Mouse (Mus musculus): ENCODE data around the gene Gtf3c1. TPM values are rescaled to one million over a fixed set of nuclear protein-coding genes. Genes with fewer than 3 reads are reported as not detected.

Gtf3c1 gene
- polyA plus RNA-seq (2012; rRNA removed): 17.5 and 40.9 TPM in 2 replicates

DNA sequence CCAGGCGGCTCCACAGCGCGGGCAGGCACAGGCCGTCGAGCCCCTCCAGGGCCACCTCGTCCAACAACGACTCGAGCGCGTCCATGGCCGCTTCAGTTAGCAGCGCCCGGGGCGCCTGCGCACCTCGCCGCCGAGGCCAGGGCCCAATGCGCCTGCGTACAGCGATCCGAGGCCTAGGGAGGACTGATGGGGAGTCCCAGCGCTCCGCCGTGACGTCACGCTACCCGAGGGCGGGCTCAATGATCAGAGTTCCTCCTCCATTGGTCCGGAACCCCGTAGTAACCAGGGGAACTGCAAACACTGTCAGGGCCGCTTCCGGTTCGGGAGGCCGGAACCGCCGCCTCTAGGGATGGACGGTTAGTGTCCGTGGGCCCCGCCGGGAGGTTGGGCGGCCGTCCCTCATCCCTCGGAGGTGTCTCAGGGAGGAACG is at the start of gene Gtf3c1, which contains the start of gene D430042O09Rik:
Gtf3c1 (minus strand) TSS at position 188 of the 430 bp plus-strand sequence.
D430042O09Rik (plus strand) TSS at position 296 of the 430 bp plus-strand sequence.
- TF ChIP-seq CTCF (IDR thresholded peaks at IDR 0.05; ENCODE audit: extremely low read depth, insufficient read length, insufficient replicate concordance, low read depth, low read length): no peak
- peak; percentile 65 for TF ChIP-seq POLR2A (IDR thresholded peaks at IDR 0.05; ENCODE audit: low read depth, low read length)
- Histone ChIP-seq H3K27me3 (ENCODE audit: control insufficient read depth, insufficient read depth, low read length) (no peaks in the 10 kb centered on the region), H3K27ac (ENCODE audit: insufficient read depth, low read depth, low read length) (peak within 1 kb of the TSS; percentile 36), H3K4me3 (ENCODE audit: low read depth, low read length) (peak within 1 kb of the TSS; percentile 90), H3K36me3 (ENCODE audit: control insufficient read depth, insufficient read depth, low read length) (peaks cover 16% of the 10 kb centered on the region), H3K4me1 (ENCODE audit: control insufficient read depth, insufficient read depth, insufficient read length, low read length) (peaks cover 15% of the 10 kb centered on the region; the same call in 1 of the 2 replicates)
- under 1% methylated on average over 45 of the region's 45 CpGs for WGBS

DNA sequence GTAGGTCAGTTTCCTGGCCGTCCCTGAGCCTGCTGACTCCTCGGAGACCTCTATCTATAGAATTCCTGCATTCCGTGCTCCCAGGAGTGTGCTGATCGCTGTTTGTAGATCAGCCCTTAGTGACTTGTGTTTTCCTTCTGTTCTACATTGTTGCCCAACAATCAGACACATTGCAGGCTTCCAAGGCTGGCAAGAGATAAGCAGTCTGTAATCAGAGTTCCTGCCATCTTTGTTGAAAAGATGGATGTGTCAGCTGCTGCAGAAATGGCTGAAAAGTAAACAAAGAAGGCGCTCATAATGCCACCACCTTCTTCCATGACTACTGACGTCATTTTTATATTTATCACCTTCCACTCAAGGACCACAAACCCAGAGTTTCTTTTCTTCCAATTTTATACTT is 49.2 kb upstream of the Gtf3c1 start:
- H3K4me1 ChIP-seq (ENCODE audit: control insufficient read depth, insufficient read depth, insufficient read length, low read length): no peaks in the 10 kb centered on the region
- H3K36me3 ChIP-seq (ENCODE audit: control insufficient read depth, insufficient read depth, low read length): peaks cover 7% of the 10 kb centered on the region
- TF ChIP-seq POLR2A (IDR thresholded peaks at IDR 0.05; ENCODE audit: low read depth, low read length): no peak
- no peak for TF ChIP-seq CTCF (IDR thresholded peaks at IDR 0.05; ENCODE audit: extremely low read depth, insufficient read length, insufficient replicate concordance, low read depth, low read length)
- H3K27ac ChIP-seq (ENCODE audit: insufficient read depth, low read depth, low read length): no peak overlapping the region
- H3K27me3 ChIP-seq (ENCODE audit: control insufficient read depth, insufficient read depth, low read length): no peaks in the 10 kb centered on the region
- 65% methylated on average over 6 of the region's 6 CpGs for WGBS
- no peak overlapping the region for H3K4me3 ChIP-seq (ENCODE audit: low read depth, low read length)

DNA sequence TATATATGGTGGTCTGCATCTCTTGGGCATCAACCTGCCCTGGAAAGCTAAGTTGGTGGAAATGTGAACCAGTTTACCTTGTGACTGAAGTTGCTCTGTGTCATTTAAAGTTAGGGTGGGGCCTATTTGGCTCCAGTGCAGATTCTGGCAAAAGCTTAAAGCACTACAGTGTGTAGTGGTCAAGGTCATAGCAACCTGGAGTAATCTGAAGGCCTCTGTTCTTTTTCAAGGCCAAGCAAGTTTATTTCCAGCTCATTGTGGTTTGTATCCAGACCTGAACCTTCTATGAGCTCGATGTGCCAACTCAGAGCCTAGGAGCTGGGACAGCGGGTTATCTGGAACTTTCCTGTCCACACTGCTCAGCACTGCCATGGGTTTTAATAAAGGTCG is 45.7 kb upstream of the Gtf3c1 start:
- Histone ChIP-seq H3K36me3 (ENCODE audit: control insufficient read depth, insufficient read depth, low read length) (peaks cover 3% of the 10 kb centered on the region; the same call in 1 of the 2 replicates), H3K27me3 (ENCODE audit: control insufficient read depth, insufficient read depth, low read length) (no peaks in the 10 kb centered on the region), H3K4me1 (ENCODE audit: control insufficient read depth, insufficient read depth, insufficient read length, low read length) (no peaks in the 10 kb centered on the region), H3K27ac (ENCODE audit: insufficient read depth, low read depth, low read length) (no peak overlapping the region), H3K4me3 (ENCODE audit: low read depth, low read length) (no peak overlapping the region)
- no peak for TF ChIP-seq CTCF (IDR thresholded peaks at IDR 0.05; ENCODE audit: extremely low read depth, insufficient read length, insufficient replicate concordance, low read depth, low read length)
- no peak for TF ChIP-seq POLR2A (IDR thresholded peaks at IDR 0.05; ENCODE audit: low read depth, low read length)
- WGBS: 77% methylated on average over 3 of the region's 3 CpGs

DNA sequence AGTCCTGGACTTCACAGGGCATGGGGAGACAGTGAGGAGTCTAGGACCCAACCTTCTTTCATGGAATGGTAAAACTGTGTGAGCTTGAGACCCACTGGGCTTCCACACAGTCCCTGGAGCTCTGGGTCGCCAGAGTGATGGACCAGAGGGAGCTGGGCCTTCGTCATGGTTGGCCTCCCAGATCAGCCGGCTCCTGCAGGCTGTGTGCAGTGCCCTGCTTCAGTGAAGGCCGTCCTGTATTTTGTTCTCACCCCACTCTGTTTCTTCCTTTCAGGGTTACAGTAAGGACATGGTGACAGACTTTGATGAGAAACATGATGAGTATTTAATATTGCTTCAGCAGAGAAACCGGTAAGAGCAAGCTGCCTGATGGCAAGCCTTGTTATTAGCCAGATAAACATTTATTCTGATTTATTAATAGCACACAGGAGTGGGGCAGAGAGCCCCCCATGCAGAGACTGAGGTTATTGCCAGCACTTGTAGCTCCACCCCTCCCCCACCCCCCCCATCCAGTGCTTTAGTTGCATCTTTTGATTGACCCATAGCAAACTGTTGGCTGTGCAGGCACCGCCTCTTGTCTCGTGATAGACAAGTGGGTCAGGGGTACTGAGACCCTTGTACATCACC is 45.2 kb upstream of the Gtf3c1 start:
- H3K27me3 ChIP-seq (ENCODE audit: control insufficient read depth, insufficient read depth, low read length): no peaks in the 10 kb centered on the region

DNA sequence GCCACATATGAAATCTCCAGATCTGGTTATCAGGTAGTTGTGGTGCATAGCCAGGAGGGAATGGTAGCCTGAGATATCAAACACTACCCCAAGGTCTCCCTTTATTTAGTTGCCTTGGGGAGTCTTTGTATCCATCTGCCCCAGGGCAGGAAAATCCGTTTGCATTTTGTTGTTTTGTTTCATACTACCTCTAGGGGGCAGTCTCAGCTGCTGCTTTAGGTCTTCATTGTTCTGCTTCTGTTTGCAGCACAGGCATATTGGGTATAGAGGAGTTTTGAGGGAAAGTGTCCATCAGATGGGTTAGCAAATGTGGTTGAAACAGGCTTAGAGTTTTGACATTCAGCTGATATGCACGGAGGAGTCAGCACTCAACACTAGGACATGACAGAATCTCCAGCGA is 40.6 kb upstream of the Gtf3c1 start:
- TF ChIP-seq CTCF (IDR thresholded peaks at IDR 0.05; ENCODE audit: extremely low read depth, insufficient read length, insufficient replicate concordance, low read depth, low read length) (no peak), POLR2A (IDR thresholded peaks at IDR 0.05; ENCODE audit: low read depth, low read length) (no peak)
- no peak overlapping the region for H3K4me3 ChIP-seq (ENCODE audit: low read depth, low read length)
- no peaks in the 10 kb centered on the region for H3K4me1 ChIP-seq (ENCODE audit: control insufficient read depth, insufficient read depth, insufficient read length, low read length)
- no peak overlapping the region for H3K27ac ChIP-seq (ENCODE audit: insufficient read depth, low read depth, low read length)
- no peaks in the 10 kb centered on the region for H3K27me3 ChIP-seq (ENCODE audit: control insufficient read depth, insufficient read depth, low read length)
- no peaks in the 10 kb centered on the region; the same call in 1 of the 2 replicates for H3K36me3 ChIP-seq (ENCODE audit: control insufficient read depth, insufficient read depth, low read length)
- WGBS: 63% methylated on average over 3 of the region's 3 CpGs

More for the DNA sequence above, 45.2 kb upstream of the Gtf3c1 start:
- 87% methylated on average over 7 of the region's 7 CpGs for WGBS
- Histone ChIP-seq H3K36me3 (ENCODE audit: control insufficient read depth, insufficient read depth, low read length) (peaks cover 3% of the 10 kb centered on the region; the same call in 1 of the 2 replicates), H3K4me1 (ENCODE audit: control insufficient read depth, insufficient read depth, insufficient read length, low read length) (no peaks in the 10 kb centered on the region), H3K27ac (ENCODE audit: insufficient read depth, low read depth, low read length) (no peak overlapping the region), H3K4me3 (ENCODE audit: low read depth, low read length) (no peak overlapping the region)
- TF ChIP-seq CTCF (IDR thresholded peaks at IDR 0.05; ENCODE audit: extremely low read depth, insufficient read length, insufficient replicate concordance, low read depth, low read length) (no peak), POLR2A (IDR thresholded peaks at IDR 0.05; ENCODE audit: low read depth, low read length) (no peak)

DNA sequence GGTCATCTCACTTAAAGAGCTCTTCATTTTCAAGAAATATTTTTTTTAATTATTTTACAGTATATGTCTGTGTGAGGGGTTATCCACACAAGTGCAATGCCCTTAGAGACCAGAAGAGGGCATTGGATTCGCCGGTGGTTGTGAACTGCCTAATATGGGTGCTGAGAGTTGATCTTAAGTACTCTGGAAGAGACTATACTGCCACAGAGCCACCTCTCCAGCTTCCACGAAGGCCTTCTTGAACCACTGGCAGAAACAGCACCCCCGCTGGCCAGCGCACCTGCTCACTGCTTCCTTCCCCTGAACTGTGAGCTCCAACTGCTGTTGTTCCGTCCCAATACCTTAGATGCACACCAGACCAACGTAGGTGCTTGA is 39.7 kb upstream of the Gtf3c1 start:
- Histone ChIP-seq H3K27me3 (ENCODE audit: control insufficient read depth, insufficient read depth, low read length) (no peaks in the 10 kb centered on the region), H3K4me1 (ENCODE audit: control insufficient read depth, insufficient read depth, insufficient read length, low read length) (no peaks in the 10 kb centered on the region), H3K36me3 (ENCODE audit: control insufficient read depth, insufficient read depth, low read length) (no peaks in the 10 kb centered on the region), H3K27ac (ENCODE audit: insufficient read depth, low read depth, low read length) (no peak overlapping the region), H3K4me3 (ENCODE audit: low read depth, low read length) (no peak overlapping the region)
- TF ChIP-seq CTCF (IDR thresholded peaks at IDR 0.05; ENCODE audit: extremely low read depth, insufficient read length, insufficient replicate concordance, low read depth, low read length) (peak; percentile 11; the same call in 1 of the 2 replicates), POLR2A (IDR thresholded peaks at IDR 0.05; ENCODE audit: low read depth, low read length) (no peak)
- WGBS: 82% methylated on average over 7 of the region's 7 CpGs

DNA sequence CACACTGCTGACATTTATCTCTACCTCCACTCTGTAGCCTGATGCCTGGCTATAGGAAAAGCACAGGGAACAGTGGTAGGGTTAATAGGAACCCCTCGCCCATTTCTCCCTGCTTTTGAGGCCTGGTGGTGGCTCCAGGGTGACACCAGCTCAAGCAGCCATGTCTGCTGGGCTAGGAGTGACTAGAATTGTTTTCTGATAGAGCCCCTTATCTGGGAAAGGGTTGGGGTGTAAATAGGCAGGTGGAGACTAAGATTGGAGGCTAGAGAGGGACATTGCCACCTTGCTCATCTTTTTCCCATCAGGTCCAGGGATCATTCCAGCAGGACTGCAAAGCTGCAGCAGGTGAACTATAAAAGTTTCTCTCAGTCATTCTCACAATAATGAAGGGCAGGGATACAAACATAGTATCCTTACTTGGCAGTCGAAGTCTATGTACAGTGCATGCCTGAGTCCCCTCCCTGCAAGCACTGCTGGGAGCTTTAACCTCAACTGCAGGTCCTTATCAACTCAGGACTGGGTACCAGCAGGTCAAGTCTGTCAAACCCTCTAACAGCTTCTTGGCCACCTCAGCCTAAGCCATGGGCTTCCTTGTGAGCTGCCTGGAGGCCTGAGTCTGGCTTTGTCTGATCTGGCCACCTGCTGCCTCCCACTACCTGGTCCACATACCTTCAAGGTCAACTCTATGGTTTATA is 39.2 kb upstream of the Gtf3c1 start:
- no peak for TF ChIP-seq CTCF (IDR thresholded peaks at IDR 0.05; ENCODE audit: extremely low read depth, insufficient read length, insufficient replicate concordance, low read depth, low read length)
- TF ChIP-seq POLR2A (IDR thresholded peaks at IDR 0.05; ENCODE audit: low read depth, low read length): no peak
- no peak overlapping the region for H3K4me3 ChIP-seq (ENCODE audit: low read depth, low read length)
- 91% methylated on average over 2 of the region's 2 CpGs for WGBS

More for the DNA sequence above, 39.2 kb upstream of the Gtf3c1 start:
- Histone ChIP-seq H3K36me3 (ENCODE audit: control insufficient read depth, insufficient read depth, low read length) (no peaks in the 10 kb centered on the region), H3K27me3 (ENCODE audit: control insufficient read depth, insufficient read depth, low read length) (no peaks in the 10 kb centered on the region), H3K4me1 (ENCODE audit: control insufficient read depth, insufficient read depth, insufficient read length, low read length) (no peaks in the 10 kb centered on the region), H3K27ac (ENCODE audit: insufficient read depth, low read depth, low read length) (no peak overlapping the region)

Measured in small intestine, adult 2 months (tissue).